Mouse (Mus musculus): ENCODE results near the gene Chsy1.

Chsy1 gene

GRCm38 (mm10) chr7:66109855-66110635 lies 730 bp downstream of the Chsy1 start:
- ATAC-seq (ENCODE audit: low TSS enrichment) = peak; percentile 50

GRCm38 (mm10) chr7:66110636-66111112 lies 1.4 kb downstream of the Chsy1 start:
- ATAC-seq (ENCODE audit: low TSS enrichment) = no peak

DNA sequence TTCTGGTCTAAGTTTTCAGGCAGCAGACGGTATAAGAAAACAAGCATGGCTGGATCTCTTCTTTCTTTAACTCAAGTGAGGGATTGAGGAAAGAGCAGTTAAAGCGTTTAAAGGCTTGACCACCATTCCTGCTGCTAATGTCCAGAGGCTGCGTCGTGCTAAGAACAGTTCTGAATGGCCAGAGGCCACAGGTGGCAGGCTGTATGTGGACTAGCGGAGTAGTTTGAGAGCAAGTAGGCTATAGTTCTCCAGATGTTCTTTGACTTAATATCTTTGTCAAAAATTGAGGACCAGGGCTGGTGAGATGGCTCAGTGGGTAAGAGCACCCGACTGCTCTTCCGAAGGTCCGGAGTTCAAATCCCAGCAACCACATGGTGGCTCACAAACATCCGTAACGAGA lies 1.9 kb downstream of the Chsy1 start:
- ATAC-seq (ENCODE audit: low TSS enrichment) = no peak

DNA sequence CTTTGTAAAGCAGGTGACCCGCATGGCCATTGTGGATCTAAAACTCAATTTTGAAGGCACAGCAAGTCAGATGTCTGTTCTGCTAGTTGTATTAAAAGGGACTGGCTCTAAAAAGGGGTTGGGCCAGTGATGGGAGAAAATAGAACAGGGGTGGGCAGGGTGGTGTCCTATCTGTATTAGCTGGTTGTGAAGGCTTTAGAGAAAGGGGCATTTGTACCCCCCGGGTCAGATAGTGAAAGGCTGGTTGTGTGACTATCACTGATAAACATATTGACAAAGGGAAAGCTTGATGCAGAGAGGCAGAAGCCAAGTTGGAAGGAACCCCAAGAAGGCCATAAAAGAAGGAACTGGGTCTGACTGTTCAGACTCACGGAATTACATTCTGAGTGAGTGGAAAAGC lies 4.2 kb downstream of the Chsy1 start:
- ATAC-seq (ENCODE audit: low TSS enrichment) = no peak

DNA sequence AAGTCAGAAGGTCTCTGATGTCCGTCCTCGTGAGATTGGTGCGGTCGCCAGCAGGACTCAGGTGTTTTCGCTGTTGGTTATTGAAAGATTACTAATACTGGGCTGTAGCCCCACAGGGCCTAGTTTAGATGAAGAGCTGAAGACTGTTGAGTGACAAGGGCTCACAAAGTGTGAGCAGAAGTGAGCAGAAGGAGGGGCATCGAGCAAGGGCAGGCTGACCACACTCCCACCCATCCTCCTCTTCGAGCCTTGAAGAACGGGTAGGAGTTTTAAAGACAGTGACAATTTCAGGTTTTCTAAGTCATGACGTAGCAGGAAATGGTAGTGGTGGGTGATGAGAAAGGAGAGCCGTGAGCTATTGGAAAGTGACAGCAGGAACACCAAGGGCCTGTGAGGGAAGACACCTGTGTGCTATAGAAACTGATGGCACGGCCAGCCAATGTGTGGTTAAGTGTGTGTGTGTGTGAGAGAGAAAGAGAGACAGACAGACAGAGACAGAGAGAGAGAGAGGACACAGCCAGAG lies 6.6 kb downstream of the Chsy1 start:
- no peak for ATAC-seq (ENCODE audit: low TSS enrichment)

DNA sequence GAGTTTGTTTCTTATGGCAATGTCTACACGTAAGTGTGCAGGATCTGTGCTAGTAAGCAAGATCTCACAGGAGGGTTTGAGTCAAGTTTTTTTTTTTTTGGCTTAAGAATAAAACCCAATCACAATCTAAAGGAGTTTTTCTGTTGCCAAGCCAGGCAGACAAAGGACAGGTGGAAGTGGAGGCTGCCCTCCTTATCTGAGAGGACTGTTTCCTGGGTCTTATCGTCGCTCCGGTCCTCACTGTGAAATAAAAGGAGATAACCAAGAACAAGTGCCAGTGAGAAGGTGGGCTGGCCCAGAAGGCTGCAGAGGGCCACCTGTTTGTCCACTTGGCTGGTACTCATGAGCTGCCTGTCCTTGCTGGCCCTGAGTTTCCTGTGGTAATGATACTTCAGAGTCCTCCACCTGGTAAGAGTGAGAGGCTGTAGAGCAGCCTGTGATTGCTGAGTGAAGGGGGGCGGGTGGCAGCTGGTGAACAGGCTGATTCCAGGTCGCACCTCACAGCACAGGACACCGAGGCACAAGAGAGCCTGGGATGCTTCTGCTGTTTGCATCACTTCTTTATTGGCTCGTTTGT lies 7.7 kb downstream of the Chsy1 start:
- no peak for ATAC-seq (ENCODE audit: low TSS enrichment)

DNA sequence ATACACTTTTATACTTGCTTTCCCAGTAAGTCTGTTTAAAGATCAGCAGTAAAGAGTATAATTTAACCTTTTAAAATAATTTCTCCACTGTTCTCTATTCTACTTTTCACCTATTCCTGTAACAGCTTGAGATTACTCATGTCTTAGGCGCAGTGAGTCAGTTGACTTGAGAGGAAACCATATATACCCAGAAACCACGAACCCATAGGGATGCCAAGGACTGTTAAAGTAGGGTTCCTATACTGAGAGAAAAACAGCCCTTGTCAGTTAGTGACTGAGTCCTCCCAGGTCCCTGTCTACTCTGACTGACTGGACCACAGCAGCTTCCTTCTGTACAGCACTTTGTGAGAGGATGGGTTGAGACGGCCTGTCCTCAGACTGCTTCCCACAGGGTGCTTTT lies 8.7 kb downstream of the Chsy1 start:
- peak; percentile 71 for ATAC-seq (ENCODE audit: low TSS enrichment)

DNA sequence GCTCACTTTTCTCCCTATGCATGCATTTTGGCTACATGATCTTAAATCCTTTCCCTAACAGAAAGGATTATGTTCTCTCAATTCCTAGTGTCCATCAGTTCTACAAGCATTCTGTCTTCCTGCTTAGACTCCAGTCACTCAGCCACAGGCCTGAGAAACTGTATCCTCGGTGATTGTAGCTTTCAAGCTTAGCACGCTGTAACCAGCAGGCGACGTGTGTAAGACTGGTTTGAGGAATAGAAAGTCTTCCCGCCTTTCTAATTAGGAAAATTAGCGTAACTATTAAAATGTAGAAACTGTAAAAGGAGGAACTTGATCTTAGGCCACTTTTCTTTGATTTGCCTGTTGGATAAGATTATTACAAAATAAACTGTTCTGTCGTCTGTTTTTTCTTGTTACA lies 9.5 kb downstream of the Chsy1 start:
- no peak for ATAC-seq (ENCODE audit: low TSS enrichment)

DNA sequence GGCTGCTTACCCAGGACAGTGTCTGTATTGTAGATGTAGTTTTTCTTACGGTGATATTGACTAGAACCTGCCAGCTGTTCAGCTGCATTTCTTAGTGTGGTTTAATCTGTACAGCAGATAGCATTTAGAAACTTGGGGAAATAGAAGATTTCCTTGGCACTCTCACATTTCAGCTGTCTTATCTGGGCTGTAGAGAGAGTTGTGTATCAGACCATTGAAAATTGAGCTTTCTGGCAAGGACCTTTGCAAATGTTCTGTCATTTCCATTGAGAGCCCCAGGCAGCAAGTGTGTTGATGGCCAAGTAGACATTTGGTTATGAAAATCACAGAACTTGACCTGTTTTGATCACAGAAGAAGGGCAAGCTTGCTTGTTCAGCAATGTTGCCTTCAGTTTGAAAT lies 10.8 kb downstream of the Chsy1 start:
- ATAC-seq (ENCODE audit: low TSS enrichment) = no peak

GRCm38 (mm10) chr7:66120702-66121396 lies 11.5 kb downstream of the Chsy1 start:
- ATAC-seq (ENCODE audit: low TSS enrichment) = no peak

DNA sequence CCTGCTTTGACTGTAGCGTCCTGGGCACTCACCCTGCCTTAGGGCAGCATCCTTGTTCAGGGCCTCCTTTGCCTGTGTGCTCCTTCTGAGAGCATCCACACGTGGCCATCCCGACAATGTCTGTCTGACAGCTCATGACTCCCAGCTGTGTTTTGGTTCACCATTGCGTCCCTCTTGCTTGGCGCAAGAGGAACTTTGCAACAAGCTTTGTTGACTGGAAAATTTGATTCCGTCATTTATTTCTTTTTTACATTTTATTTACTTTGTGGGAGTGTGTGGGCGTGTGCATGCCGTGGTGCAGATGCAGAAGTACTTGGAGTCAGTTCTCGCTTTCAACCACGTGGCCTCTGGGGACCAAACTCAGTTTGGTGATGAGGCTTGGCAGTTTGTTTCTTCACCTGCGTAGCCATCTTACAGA lies 15.2 kb downstream of the Chsy1 start:
- ATAC-seq (ENCODE audit: low TSS enrichment) = no peak

DNA sequence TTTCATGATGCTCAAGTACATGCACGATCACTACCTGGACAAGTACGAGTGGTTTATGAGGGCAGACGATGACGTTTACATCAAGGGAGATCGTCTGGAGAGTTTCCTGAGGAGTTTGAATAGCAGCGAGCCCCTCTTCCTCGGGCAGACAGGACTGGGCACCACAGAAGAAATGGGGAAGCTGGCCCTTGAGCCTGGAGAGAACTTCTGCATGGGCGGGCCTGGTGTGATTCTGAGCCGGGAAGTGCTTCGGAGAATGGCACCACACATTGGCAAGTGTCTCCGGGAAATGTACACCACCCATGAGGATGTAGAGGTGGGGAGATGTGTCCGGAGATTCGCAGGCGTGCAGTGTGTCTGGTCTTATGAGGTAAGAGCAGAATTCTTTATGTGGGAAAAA lies 16.1 kb downstream of the Chsy1 start:
- no peak for ATAC-seq (ENCODE audit: low TSS enrichment)

DNA sequence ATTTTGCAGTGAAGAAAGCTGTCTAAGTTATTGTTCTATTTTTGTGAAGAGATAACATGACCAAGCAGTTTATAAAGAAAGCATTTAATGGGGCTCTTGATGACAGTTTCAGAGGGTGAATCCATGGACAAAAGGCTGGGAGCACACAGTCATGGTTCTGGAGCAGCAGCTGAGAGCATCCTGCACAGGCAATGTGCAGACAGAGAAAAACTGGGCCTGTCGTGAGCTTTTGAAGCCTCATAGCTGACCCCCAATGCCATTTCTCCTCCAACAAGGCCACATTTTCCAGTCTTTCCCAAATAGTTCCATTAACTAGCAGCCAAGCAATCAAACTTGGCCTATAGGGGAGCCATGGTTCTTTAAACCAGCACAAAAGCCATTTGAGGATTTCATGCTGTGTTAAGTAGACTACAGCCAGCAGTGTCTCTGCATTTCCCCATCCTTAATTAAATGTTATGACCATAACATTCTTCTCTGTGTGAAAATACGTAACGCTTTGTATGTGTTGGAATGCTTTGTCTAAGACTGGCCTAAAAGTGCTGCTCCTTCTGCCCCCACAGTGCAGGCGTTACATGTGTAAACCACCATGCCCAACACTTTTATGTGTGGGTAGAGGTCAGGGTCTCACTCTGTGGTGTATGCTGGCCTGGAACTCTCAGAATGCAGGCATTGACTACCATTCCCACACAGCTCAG lies 18.8 kb downstream of the Chsy1 start:
- no peak for ATAC-seq (ENCODE audit: low TSS enrichment)

- no peak for ATAC-seq (ENCODE audit: low TSS enrichment)
Observed at GRCm38 (mm10) chr7:66128857-66129256, 19.5 kb downstream of the Chsy1 start.

- no peak for ATAC-seq (ENCODE audit: low TSS enrichment)
Observed at GRCm38 (mm10) chr7:66130296-66130695, 21.0 kb downstream of the Chsy1 start.

GRCm38 (mm10) chr7:66131776-66132421 lies 22.6 kb downstream of the Chsy1 start:
- no peak for ATAC-seq (ENCODE audit: low TSS enrichment)

DNA sequence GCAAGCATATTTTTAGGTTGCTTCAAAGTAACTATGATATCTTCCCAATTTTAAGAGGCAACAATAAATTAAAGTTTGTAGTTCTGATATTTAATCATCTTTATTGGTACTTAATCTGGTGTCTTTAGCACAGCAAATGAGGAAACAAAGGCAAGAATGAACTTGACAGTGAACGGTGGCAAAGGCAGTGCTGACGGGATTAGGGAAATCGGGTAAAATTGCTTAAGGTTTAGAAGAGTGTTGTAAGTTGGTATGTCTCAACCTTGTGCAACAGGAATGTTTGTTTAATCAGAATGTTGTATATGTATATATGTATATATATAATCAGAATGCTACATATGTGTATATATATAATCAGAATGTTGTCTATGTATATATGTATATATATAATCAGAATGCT lies 24.8 kb downstream of the Chsy1 start:
- ATAC-seq (ENCODE audit: low TSS enrichment) = no peak

DNA sequence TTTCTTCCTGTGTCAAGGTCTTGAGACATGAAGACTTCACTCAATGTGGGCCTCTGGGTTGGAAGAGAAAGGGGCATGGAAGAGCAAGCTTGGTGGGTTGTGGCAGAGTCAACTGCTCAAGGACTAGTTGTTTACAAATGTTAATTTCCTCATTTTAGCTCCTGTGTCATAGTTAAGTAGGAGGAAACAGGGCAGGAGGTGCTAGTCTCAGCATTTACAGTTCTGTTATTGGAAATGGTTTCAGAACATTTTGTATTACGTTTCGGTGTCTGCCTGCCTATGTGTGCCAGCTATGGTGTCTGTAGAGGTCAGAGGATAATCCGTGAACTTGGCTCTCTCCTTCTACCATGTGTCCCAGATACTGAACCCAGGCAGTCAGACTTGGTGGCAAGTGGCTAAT lies 26.3 kb downstream of the Chsy1 start:
- ATAC-seq (ENCODE audit: low TSS enrichment) = no peak; the same call in 1 of the 2 replicates

- ATAC-seq (ENCODE audit: low TSS enrichment) = no peak
Observed at GRCm38 (mm10) chr7:66136187-66136586, 26.9 kb downstream of the Chsy1 start.

DNA sequence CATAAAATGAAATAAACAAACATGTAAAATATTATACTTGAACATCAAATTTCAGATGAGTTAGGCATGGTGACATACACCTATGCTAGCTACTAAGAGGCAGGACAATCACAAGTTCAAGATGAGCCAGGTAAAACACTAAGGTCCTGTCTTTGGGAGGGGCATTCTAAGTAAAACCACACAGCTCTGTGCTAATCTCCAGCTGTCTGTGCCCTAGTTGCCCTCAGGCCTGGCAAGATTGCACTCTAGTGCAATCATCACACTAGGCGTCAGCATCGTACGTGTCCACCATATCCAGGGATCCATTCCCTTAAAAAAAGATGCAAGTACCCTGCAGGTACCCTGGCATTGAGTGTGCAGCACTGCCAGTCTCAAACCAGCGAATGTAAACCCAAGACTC lies 28.0 kb downstream of the Chsy1 start:
- ATAC-seq (ENCODE audit: low TSS enrichment) = no peak

DNA sequence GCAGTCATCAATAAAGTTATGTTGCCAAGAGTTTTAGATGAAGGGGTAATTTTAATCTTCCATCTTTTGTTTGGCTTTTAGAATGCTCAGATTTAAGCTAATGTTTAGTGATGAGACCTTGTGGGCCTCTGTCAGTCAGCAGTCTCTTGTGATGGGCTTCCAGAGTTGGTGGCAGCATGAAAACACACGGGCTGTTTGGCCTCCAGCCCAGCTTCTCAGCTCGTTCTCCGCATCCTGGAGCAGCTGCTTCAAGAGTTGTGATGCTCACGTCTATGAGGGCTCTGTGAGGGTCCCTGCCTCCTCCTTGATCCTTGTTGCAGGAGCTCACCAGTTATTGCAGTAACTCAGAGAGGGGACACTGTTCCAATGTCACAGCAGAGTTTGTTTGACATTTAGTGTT lies 29.0 kb downstream of the Chsy1 start:
- ATAC-seq (ENCODE audit: low TSS enrichment) = no peak

DNA sequence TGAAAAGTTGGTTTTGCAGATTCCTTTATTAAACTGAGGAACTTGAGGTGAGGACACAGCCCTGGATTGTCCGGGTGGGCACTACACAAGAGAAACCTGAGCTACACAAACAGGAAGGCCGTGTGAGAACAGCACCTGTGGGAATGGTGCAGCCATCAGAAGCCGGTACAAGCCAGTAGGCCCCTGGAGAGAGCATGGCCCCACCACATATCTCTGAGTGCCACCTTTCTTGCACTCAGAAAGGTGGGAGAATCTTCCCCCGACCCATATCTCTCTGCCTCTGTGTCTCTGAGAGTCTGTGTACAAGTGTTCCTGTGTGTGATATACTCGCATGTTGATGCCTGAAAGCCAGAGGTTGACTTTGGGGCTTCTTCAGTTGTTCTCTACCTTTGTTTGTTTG lies 29.6 kb downstream of the Chsy1 start:
- ATAC-seq (ENCODE audit: low TSS enrichment) = no peak
